Mouse (Mus musculus) brain, embryonic 14.5 days (tissue): ENCODE results near the gene Gpr3. TPM values are rescaled to one million over a fixed set of nuclear protein-coding genes. Genes with fewer than 3 reads are reported as not detected.

Source experiments
- DNase-seq: peaks from one replicate; pipeline ENCODE4 v3.0.0-alpha.2; 2011; ENCODE audit warnings: low read depth
- CTCF ChIP-seq: fragments of 200-500 bp; IDR thresholded peaks from 2 replicates; pipeline ENCODE4 v1.5.1; 2012; ENCODE audit warnings: inconsistent platforms, mild to moderate bottlenecking, moderate library complexity, borderline replicate concordance; ENCODE audit not compliant: insufficient read depth, insufficient read length; ENCODE audit errors: extremely low read depth
- POLR2A ChIP-seq: fragments of 200-500 bp; IDR thresholded peaks from 2 replicates; pipeline ENCODE4 v1.6.1; 2012; ENCODE audit warnings: mild to moderate bottlenecking, inconsistent platforms, borderline replicate concordance; ENCODE audit not compliant: poor library complexity, insufficient read depth, insufficient read length, severe bottlenecking; ENCODE audit errors: extremely low read depth
- polyA plus RNA-seq: library from polyadenylated mRNA; depleted of rRNA; stranded (reverse); fragments of >200 nt; gene quantifications from 2 replicates; pipeline ENCODE4 v1.2.3, GENCODE M21; 2012

Gpr3 gene
- polyA plus RNA-seq, 1 experiment, result 2.7 TPM

DNA sequence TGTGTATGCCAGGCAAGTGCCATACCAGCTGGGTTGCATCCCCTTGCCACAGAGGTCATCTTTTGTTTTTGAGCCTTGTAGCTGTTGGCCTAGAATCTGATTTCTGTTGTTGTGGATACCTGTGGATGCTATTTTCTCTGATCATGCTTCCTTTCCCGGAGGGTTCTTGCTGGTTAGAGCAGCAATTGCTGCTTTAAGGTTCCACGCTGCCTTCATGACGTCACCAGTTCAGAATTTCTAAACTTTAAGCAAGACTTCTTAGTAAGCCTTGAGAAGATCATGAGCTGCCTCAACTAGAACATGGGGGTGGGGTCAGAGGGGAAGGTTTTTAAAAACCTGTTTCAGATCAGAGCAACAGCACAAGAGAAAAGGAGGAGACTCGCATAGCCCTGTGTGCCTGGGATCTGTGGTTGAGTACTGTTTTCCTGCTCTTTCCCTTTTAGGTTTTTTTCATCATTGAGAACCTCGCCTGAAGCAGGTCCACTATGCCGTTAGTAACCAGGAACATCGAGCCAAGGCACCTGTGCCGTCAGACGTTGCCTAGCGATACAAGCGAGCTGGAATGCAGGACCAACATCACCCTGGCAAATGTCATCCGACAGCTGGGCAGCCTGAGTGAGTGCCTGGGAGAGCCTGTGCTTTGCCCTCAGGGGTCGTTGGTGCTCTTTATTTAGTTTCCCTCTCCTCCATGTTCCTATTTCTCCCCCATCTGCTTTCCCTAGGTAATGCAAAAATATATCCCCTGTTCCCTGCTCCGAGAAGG is 36.2 kb downstream of the Gpr3 start:
- DNase-seq, result peak; percentile 70
- TF ChIP-seq CTCF (no peak), POLR2A (no peak)

DNA sequence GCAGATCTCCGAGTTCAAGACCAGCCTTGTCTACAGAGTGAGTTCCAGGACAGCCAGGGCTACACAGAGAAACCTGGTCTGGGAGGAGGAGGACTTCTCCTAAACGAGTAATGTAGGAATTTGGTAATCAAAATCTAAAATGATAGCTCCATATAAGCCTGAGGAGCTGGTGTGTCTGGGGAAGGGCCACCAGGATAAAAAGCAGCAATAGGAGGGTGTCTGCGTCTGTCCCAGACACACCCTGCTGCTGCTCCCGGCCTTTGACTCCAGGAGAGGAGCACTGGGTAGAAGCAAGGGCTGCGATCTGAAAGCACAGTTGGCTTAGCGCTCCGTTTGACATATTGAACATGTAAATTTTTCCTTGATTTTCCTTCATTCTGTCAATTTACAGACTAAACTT is 37.1 kb downstream of the Gpr3 start:
- TF ChIP-seq CTCF (no peak), POLR2A (no peak)
- no peak for DNase-seq

DNA sequence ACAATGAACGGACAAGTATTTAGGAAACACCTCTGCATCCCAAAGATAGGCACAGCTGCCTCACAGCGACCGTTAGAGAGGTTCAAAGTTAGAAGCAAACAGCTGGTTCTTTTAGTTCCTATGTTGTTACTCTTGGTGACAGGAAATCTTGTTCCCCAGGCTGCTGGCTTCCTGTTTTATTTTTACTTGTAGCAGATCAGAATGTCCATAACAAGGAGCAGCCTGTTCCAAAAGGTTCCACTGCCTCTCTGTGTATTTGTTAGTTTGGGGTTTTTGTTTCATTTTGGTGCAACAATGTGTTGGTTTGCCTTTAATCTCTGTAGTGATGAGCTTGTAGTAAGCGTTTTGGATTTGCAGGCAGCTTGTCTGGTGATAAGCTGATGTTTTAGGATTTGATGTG is 38.0 kb downstream of the Gpr3 start:
- no peak for TF ChIP-seq POLR2A
- no peak for TF ChIP-seq CTCF
- no peak for DNase-seq

DNA sequence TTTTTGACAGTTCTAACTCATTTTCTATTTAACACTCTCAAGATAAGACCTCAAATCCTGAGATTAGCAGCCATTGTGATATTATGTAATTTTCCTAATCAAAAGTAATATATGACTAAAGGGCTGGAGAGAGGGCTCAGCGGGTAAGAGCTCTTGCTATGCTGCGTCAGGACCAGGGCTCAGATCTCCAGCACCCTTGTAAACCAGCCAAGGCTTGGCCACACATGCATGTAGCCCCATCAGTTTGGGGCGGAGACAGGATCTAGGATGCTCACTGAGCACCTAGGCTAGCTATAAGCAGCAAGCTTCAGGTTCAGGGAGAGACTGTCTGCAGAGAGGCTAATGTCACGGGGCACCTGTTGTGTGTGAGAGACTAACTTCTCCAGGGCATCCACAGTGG is 39.9 kb downstream of the Gpr3 start:
- no peak for DNase-seq
- TF ChIP-seq CTCF, result no peak
- no peak for TF ChIP-seq POLR2A

DNA sequence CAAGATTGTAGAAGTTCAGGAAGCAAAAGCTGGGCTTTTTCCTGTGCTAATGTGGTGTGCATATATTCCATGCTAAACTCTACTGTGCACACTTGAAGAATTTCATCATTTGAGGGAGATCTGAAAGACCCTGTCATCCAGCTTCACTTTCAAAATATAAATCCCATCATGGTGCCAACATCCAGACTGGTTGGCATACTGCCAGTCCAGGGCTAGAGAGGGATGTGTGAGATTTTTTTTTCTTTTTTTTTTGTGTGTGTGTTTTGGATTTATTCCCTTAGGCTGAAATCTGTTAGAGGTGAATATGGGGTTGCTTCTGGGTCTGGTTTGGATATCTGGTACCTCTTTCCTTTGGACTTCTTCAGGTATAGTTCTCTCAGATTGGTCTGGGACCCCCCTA is 41.7 kb downstream of the Gpr3 start:
- DNase-seq, result peak; percentile 70
- TF ChIP-seq POLR2A (no peak), CTCF (no peak)

DNA sequence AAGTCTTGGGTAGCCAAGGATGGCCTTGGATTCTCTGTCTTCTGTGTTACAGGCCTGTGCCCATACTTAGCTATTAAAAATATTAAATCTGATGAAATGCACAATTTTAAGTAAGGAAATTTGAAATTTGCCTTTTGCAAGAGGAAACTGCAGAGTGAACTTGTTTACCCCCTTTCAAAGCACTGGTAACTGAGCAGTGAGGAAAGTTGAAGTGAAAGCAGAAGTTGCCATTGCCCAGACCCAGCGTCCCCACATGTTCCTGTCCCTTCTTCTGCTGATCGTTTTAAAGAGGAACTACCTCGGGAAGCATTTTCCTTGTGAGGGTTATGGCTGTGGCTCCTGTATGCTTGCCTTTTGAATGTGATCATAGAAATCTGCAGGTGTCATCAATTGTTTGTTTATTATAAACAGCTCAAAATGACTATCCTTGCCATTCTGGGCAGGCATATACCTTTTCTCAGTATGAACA is 42.2 kb downstream of the Gpr3 start:
- TF ChIP-seq POLR2A (no peak), CTCF (no peak)
- DNase-seq, result no peak

DNA sequence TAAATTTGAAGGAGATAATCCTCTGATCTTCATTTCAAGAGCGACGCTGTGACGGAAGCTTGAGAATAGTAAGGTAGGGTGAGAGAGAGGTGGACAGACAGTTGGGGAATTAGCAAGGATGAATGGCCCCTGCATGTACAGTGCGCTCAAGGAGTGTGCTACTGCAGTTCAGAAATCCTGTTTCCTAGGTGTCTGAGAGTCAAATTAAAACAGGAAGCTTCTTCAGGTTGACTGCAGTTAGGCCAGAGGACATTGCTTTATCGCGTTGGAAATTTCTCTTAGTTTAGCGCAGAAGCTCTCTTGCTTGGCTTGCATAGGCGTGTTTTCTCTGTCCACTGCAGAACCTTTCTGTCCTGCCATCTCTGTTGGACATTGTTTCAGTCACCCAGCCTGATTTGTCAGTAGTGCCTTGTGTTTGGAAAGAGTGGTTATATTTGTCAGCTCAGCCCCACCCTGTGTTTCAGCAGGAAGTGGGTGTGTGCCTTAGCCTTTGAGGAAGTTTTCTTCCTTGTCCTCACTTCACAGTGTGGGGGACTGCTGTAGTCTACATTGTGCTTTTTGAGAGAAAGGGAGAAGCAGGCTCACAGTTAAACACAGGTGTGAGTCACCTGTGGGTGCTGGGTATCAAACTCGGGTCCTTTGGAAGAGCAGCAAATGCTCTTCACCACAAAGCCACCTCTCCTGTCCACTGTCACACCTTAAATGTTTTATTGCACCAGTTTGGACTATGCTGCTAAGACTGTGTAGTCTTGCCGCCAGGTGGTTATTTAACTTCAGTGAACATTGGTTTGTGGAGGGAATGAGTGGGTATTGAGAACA is 42.9 kb downstream of the Gpr3 start:
- no peak for DNase-seq
- TF ChIP-seq CTCF, result no peak
- TF ChIP-seq POLR2A, result no peak

DNA sequence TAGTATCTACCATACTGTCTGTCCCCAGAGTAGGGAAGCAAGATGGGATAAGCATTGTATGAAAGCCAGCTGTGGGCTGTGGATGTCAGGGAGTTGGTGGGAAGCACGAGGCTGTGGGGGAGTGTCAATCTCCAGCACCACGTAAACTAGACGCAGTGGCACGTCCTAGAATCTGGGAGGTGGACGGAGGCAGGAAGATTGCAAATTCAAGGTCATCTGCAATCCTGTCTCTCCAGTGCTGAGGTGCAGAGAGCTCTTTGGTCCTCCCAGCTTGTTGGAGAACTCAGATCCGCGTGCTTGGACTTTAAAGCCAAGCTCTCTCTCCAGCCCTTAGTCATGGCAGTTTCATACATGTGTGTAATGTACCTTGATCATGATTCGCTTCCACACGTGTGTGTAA is 45.6 kb downstream of the Gpr3 start:
- TF ChIP-seq POLR2A, result no peak
- TF ChIP-seq CTCF, result no peak
- DNase-seq, result no peak

DNA sequence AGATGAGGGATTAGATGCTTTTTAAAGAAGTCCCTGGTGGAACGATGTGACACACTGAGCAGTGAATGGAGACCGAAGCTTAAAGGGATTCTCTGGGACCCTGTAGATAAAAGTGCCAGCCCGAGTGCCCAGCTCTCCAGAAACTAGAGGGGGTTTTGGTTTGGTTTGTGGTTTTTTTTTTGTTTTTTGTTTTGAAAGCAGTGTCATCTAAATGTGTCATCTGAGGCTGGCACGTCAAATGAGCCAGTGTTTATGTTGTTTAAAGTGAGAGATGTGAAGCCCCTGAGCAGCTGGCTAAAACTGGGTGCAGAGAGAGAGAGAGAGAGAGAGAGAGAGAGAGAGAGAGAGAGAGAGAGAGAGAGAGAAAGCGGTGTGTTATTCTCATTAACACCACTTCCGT is 50.1 kb downstream of the Gpr3 start:
- no peak for TF ChIP-seq CTCF
- no peak for TF ChIP-seq POLR2A
- no peak for DNase-seq

DNA sequence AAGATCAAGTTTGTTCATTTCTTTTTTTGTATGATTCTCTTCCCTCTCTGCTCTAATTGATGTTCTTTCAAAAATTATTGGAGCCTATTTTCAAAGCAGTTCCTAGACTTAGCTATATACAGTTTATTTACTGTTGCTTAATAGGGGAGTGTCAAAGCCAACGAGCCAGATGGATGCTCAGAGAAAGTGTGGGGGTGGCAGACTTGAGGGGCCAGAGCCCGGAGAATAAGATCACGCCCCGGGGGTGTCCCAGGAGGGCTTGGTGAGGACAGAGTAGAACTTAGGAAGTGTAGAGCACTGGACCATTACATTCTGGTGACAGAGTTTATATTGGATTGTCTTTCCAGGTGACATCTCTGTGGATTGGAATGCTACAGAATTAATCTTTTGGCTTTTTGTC is 51.5 kb downstream of the Gpr3 start:
- TF ChIP-seq CTCF (no peak), POLR2A (no peak)
- no peak for DNase-seq

DNA sequence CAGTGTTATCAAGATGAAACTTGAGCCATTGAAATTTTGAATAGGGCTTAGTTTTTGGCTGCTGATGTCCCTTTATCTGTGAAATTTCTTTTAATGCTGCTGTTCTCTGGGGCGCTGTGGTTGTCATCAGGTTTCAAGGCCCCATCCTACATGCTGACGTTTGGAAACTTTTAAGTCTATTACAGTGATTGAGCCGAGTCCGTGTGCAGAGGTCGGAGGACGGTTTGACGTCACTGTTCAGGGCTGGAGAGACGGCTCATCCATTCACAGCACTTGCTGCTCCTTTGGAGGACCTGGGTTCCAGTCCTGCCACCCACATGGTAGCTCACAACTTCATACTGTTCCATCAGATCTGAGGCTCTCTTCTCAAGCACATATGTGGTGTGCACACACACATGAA is 52.1 kb downstream of the Gpr3 start:
- DNase-seq, result no peak
- TF ChIP-seq CTCF (no peak), POLR2A (no peak)
